ENCODE assay signal across 9 mouse cellular contexts in the genomic region with DNA sequence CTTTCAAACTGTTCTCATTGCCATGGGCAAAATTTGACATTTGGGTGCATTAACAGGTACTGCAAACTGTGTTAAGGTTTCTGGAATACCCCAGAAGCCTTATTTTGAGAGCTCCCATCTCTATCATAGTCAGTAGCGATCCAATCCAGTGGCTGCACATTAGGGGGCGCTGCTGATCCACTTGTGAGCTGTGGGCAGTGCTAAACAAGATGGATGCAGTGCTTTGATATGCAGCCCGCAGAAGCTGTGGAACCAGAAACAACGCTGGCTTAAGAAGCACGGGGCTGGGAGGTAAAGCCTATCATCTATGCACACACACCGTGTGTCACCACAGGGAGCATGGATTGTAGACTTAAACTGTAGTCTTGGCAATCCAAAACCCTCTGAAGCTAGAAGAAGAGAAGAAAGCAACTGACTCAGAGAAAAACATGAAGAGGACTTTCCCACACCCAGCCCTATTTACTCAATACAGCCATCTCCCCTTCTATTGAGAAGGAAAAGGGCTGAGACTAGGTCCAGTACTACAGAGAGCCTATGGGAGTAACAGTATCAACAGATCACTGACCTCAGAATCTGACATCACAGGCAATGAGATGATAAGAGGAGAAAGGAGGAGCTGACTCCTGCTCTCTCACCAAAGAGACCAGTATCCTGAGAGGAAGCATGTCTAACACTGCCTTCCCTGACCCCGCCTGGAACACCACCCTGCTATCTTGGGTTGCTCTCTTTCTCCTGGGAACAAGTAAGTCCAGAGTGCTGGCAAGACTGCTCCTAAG.
DNase-seq lines count a peak whose midpoint lies in the region; ATAC-seq and TF ChIP-seq lines count a peak whose summit lies in the region.
"Had no signal": no experiment of that assay in that cellular context is flagged by ENCODE, and none has a peak within 500 bp of the region (broad histone marks: within the 10 kb centered on the region; RNA-seq: fewer than 3 reads in every experiment).

No protein-coding gene starts in this region.

- H3K9me3 ChIP-seq in kidney, embryonic 15.5 days (replicated peaks), result no peaks in the 10 kb centered on the region
- H3K9me3 ChIP-seq: embryonic facial prominence, embryonic 12.5 days had no signal

- H3K36me3 ChIP-seq in kidney, embryonic 15.5 days, result no peaks in the 10 kb centered on the region
- H3K36me3 ChIP-seq in liver, adult 2 months (ENCODE audit: control insufficient read depth, insufficient read depth, low read length), result no peaks in the 10 kb centered on the region
- no peaks in the 10 kb centered on the region for H3K36me3 ChIP-seq in splenic B cell, adult 2 months (ENCODE audit: control insufficient read depth, insufficient read depth, low read length, poor library complexity, severe bottlenecking)
- H3K36me3 ChIP-seq: embryonic facial prominence, embryonic 12.5 days had no signal

- no peak overlapping the region for H3K27ac ChIP-seq in kidney, embryonic 15.5 days
- H3K27ac ChIP-seq in liver, adult 2 months (replicated peaks; ENCODE audit: insufficient read depth, low read depth, low read length), result no peak overlapping the region
- H3K27ac ChIP-seq: embryonic facial prominence, embryonic 12.5 days had no signal

- no peaks in the 10 kb centered on the region for H3K4me1 ChIP-seq in kidney, embryonic 15.5 days
- H3K4me1 ChIP-seq in liver, adult 2 months (ENCODE audit: control insufficient read depth, insufficient read depth, low read length), result no peaks in the 10 kb centered on the region
- H3K4me1 ChIP-seq: embryonic facial prominence, embryonic 12.5 days had no signal

- peak; percentile 66; the same call in 1 of the 2 replicates for ATAC-seq in kidney, embryonic 15.5 days (replicated peaks; ENCODE audit: low FRiP score)
- peak; percentile 80 for ATAC-seq in monocyte, adult 5-6 weeks (replicated peaks; ENCODE audit: insufficient number of reproducible peaks, low FRiP score, low TSS enrichment, poor library complexity, severe bottlenecking)

- H3K27me3 ChIP-seq in kidney, embryonic 15.5 days, result no peaks in the 10 kb centered on the region
- peaks cover 2% of the 10 kb centered on the region; the same call in 1 of the 2 replicates for H3K27me3 ChIP-seq in liver, adult 2 months (ENCODE audit: control insufficient read depth, insufficient read depth, low read length)
- no peaks in the 10 kb centered on the region for H3K27me3 ChIP-seq in splenic B cell, adult 2 months (ENCODE audit: control insufficient read depth, insufficient read depth, low read length, poor library complexity, severe bottlenecking)
- H3K27me3 ChIP-seq: embryonic facial prominence, embryonic 12.5 days had no signal

- peak; percentile 78 for DNase-seq in 416B (ENCODE audit: low read depth)
- peak; percentile 45 to 63 for DNase-seq in adrenal gland, adult 18-20 months (ENCODE audit: low spot score in 2 of 2)
- DNase-seq in embryo, embryonic 10 days (ENCODE audit: low spot score), result peak; percentile 77
- peak; percentile 11 to 26 for DNase-seq in heart, adult 9 months (ENCODE audit: low spot score in 2 of 2)
- DNase-seq in liver, adult 2 months (ENCODE audit: extremely low read depth, low read depth, low spot score), result peak; percentile 37
- DNase-seq in splenic B cell, adult 2 months (ENCODE audit: low read depth, low spot score), result peak; percentile 36

- no peaks in the 10 kb centered on the region for H3K79me2 ChIP-seq in liver, adult 2 months (ENCODE audit: control insufficient read depth, insufficient read depth, low read length)

- no peak overlapping the region for H3K4me3 ChIP-seq in kidney, embryonic 15.5 days (replicated peaks)
- no peak overlapping the region for H3K4me3 ChIP-seq in liver, adult 2 months (ENCODE audit: insufficient read depth, low read depth, low read length)
- H3K4me3 ChIP-seq: embryonic facial prominence, embryonic 12.5 days had no signal

- TF ChIP-seq POLR2A in liver, adult 2 months (IDR thresholded peaks at IDR 0.05; ENCODE audit: extremely low read depth, insufficient read depth, low read length), result no peak

- peak; percentile 69 for TF ChIP-seq CTCF in liver, adult 2 months (IDR thresholded peaks at IDR 0.05; ENCODE audit: low read depth, low read length)

- no peak overlapping the region for H3K9ac ChIP-seq in kidney, embryonic 15.5 days
- no peak overlapping the region for H3K9ac ChIP-seq in liver, adult 2 months (ENCODE audit: low read depth, low read length)
- H3K9ac ChIP-seq: embryonic facial prominence, embryonic 12.5 days had no signal

- H3K4me2 ChIP-seq in kidney, embryonic 15.5 days, result no peak overlapping the region
- H3K4me2 ChIP-seq: embryonic facial prominence, embryonic 12.5 days had no signal

- WGBS in kidney, embryonic 15.5 days, result 18% methylated on average over 7 of the region's 7 CpGs
- WGBS in liver, adult 2 months, result 12% methylated on average over 7 of the region's 7 CpGs

Comparison
In these comparisons a context has a peak if more than half of its experiments do, and no peak if none do; other contexts are left out.
1. DNase-seq: peak in every context shown above with its lines; median percentile 78 in 416B; 77 in embryo, embryonic 10 days; 54 in adrenal gland, adult 18-20 months; 37 in liver, adult 2 months; 36 in splenic B cell, adult 2 months; 18 in heart, adult 9 months.